Mouse (Mus musculus): ENCODE data around the gene Styx.
"Not testable (repeated sequence)": the region's sequence is repeated elsewhere in the genome, so short reads cannot be mapped to it uniquely, and the experiment has no call there.

Styx gene

GRCm38 (mm10) chr14:45364211-45365195 is 13.6 kb downstream of the Styx start:
- peak; percentile 87 for DNase-seq (ENCODE audit: low read depth, low spot score)

- no peak for DNase-seq (ENCODE audit: low read depth, low spot score)
These were observed 14.3 kb downstream of the Styx start for GRCm38 (mm10) chr14:45365196-45365587.

- no peak for DNase-seq (ENCODE audit: low read depth, low spot score)
These were observed 27.9 kb downstream of the Styx start for GRCm38 (mm10) chr14:45378771-45379170.

GRCm38 (mm10) chr14:45380756-45381155 is 29.9 kb downstream of the Styx start:
- peak; percentile 59 for DNase-seq (ENCODE audit: low read depth, low spot score)

GRCm38 (mm10) chr14:45382912-45383311 is 32.0 kb downstream of the Styx start:
- DNase-seq (ENCODE audit: low read depth, low spot score): no peak

- no peak for DNase-seq (ENCODE audit: low read depth, low spot score)
These were observed 34.7 kb downstream of the Styx start for GRCm38 (mm10) chr14:45385596-45385995.

- DNase-seq (ENCODE audit: low read depth, low spot score): no peak
These were observed 36.6 kb downstream of the Styx start for GRCm38 (mm10) chr14:45387480-45387879.

GRCm38 (mm10) chr14:45388345-45389181 is 37.7 kb downstream of the Styx start:
- DNase-seq (ENCODE audit: low read depth, low spot score): peak; percentile 96

GRCm38 (mm10) chr14:45389194-45389593 is 38.3 kb downstream of the Styx start:
- no peak for DNase-seq (ENCODE audit: low read depth, low spot score)

GRCm38 (mm10) chr14:45399836-45400235 is 48.9 kb downstream of the Styx start:
- DNase-seq (ENCODE audit: low read depth, low spot score): no peak

- DNase-seq (ENCODE audit: low read depth, low spot score): no peak
These were observed 52.8 kb downstream of the Styx start for GRCm38 (mm10) chr14:45403651-45404050.

- not testable (repeated sequence) for DNase-seq (ENCODE audit: low read depth, low spot score)
These were observed 53.9 kb downstream of the Styx start, which contains the start of gene Gnpnat1 for GRCm38 (mm10) chr14:45404813-45405212. TSS of gene Gnpnat1 (minus strand) at chr14:45404913.

GRCm38 (mm10) chr14:45416265-45416664 is 65.4 kb downstream of the Styx start:
- DNase-seq (ENCODE audit: low read depth, low spot score): no peak

GRCm38 (mm10) chr14:45418553-45418952 is 67.7 kb downstream of the Styx start:
- no peak for DNase-seq (ENCODE audit: low read depth, low spot score)

- DNase-seq (ENCODE audit: low read depth, low spot score): no peak
These were observed 68.4 kb downstream of the Styx start for GRCm38 (mm10) chr14:45419323-45419722.

GRCm38 (mm10) chr14:45422371-45422770 is 71.5 kb downstream of the Styx start:
- DNase-seq (ENCODE audit: low read depth, low spot score): peak; percentile 81

GRCm38 (mm10) chr14:45423220-45423619 is 72.3 kb downstream of the Styx start:
- DNase-seq (ENCODE audit: low read depth, low spot score): peak; percentile 87

GRCm38 (mm10) chr14:45430066-45430842 is 79.4 kb downstream of the Styx start:
- no peak for DNase-seq (ENCODE audit: low read depth, low spot score)

GRCm38 (mm10) chr14:45432003-45432402 is 81.1 kb downstream of the Styx start:
- DNase-seq (ENCODE audit: low read depth, low spot score): no peak

GRCm38 (mm10) chr14:45434220-45434619 is 83.3 kb downstream of the Styx start:
- DNase-seq (ENCODE audit: low read depth, low spot score): no peak

GRCm38 (mm10) chr14:45438250-45438930 is 87.5 kb downstream of the Styx start:
- no peak for DNase-seq (ENCODE audit: low read depth, low spot score)

Measured in brain, adult 2 months (tissue).